Mouse (Mus musculus) embryonic facial prominence, embryonic 15.5 days (tissue): ENCODE data around the gene Olfr401. TPM values are rescaled to one million over a fixed set of nuclear protein-coding genes. Genes with fewer than 3 reads are reported as not detected.
"Not testable (repeated sequence)": the region's sequence is repeated elsewhere in the genome, so short reads cannot be mapped to it uniquely, and the experiment has no call there.

Experiments used
- ATAC-seq: fragments of 200-750 bp; cut with Nextera tagmentation; 2 replicates; pipeline ENCODE4 v1.8.0; 2017; ENCODE audit warnings: low read depth, moderate TSS enrichment; ENCODE audit not compliant: insufficient number of reproducible peaks, low FRiP score, low TSS enrichment
- H3K27ac ChIP-seq: fragments of 300-500 bp; sonication (generic); replicated peaks from 2 replicates; pipeline ENCODE4 v1.5.1; 2015; ENCODE audit warnings: mild to moderate bottlenecking, inconsistent platforms
- H3K27me3 ChIP-seq: fragments of 300-500 bp; sonication (generic); 2 replicates; pipeline ENCODE4 v1.6.1; 2015; ENCODE audit warnings: inconsistent platforms
- H3K36me3 ChIP-seq: fragments of 300-500 bp; sonication (generic); 2 replicates; pipeline ENCODE4 v1.6.1; 2015; ENCODE audit warnings: mild to moderate bottlenecking, inconsistent platforms
- H3K4me1 ChIP-seq: fragments of 300-500 bp; sonication (generic); 2 replicates; pipeline ENCODE4 v1.6.1; 2015; ENCODE audit warnings: inconsistent platforms
- H3K4me2 ChIP-seq: fragments of 300-500 bp; sonication (generic); replicated peaks from 2 replicates; pipeline ENCODE4 v1.6.1; 2015; ENCODE audit warnings: mild to moderate bottlenecking, inconsistent platforms
- H3K4me3 ChIP-seq: fragments of 300-500 bp; sonication (generic); replicated peaks from 2 replicates; pipeline ENCODE4 v1.5.1; 2015; ENCODE audit warnings: mild to moderate bottlenecking, inconsistent platforms
- H3K9ac ChIP-seq: fragments of 300-500 bp; sonication (generic); 2 replicates; pipeline ENCODE4 v1.6.1; 2015; ENCODE audit warnings: inconsistent platforms
- H3K9me3 ChIP-seq: fragments of 300-500 bp; sonication (generic); replicated peaks from 2 replicates; pipeline ENCODE4 v1.6.1; 2016; ENCODE audit warnings: inconsistent platforms
- WGBS: fragments of 180-500 bp; shearing (Covaris S2); methylation state at CpG from one replicate; pipeline ENCODE4 v1.1.7; 2015; 5-methylcytosine and 5-hydroxymethylcytosine counted together
- polyA plus RNA-seq: library from polyadenylated mRNA; unstranded; fragments of >200 nt; fragmentation: Nextera tagmentation; extraction: Ambion mirVana; gene quantifications from 2 replicates; pipeline ENCODE4 v1.2.1, GENCODE M21; 2015

Olfr401 gene
- polyA plus RNA-seq, result not detected in 2 replicates

GRCm38 (mm10) chr11:74113412-74113811, at the start of gene Olfr401:
Gene Olfr401 (plus strand): TSS chr11:74113712.
- H3K9ac ChIP-seq, result no peak within 1 kb of the TSS
- 0 out of 2 replicates have a peak, but pooled peaks cover 3% of the 10 kb centered on the region for H3K9me3 ChIP-seq
- H3K4me2 ChIP-seq, result no peak within 1 kb of the TSS
- no peaks in the 10 kb centered on the region for H3K27me3 ChIP-seq
- H3K4me1 ChIP-seq, result no peaks in the 10 kb centered on the region
- no peak within 1 kb of the TSS for H3K27ac ChIP-seq
- no peak within 1 kb of the TSS for H3K4me3 ChIP-seq
- ATAC-seq, result no peak
- H3K36me3 ChIP-seq, result no peaks in the 10 kb centered on the region

- 97% methylated on average over 1 of the region's 1 CpGs for WGBS
- H3K4me2 ChIP-seq, result no peak within 1 kb of the TSS
- H3K4me1 ChIP-seq, result no peaks in the 10 kb centered on the region
- no peak within 1 kb of the TSS for H3K27ac ChIP-seq
- H3K9ac ChIP-seq, result no peak within 1 kb of the TSS
- H3K9me3 ChIP-seq, result no peaks in the 10 kb centered on the region
- H3K36me3 ChIP-seq, result no peaks in the 10 kb centered on the region
- no peak within 1 kb of the TSS for H3K4me3 ChIP-seq
- no peaks in the 10 kb centered on the region for H3K27me3 ChIP-seq
- ATAC-seq, result no peak
These were observed 43.9 kb upstream of the Olfr401 start, which contains the start of gene Zfp616 for GRCm38 (mm10) chr11:74069655-74070054. Gene Zfp616 (plus strand): TSS chr11:74069955.

GRCm38 (mm10) chr11:74100724-74101123, 12.8 kb upstream of the Olfr401 start:
- Histone ChIP-seq H3K27me3 (no peaks in the 10 kb centered on the region), H3K4me1 (no peaks in the 10 kb centered on the region), H3K9me3 (no peaks in the 10 kb centered on the region), H3K36me3 (no peaks in the 10 kb centered on the region), H3K4me2 (no peak overlapping the region), H3K27ac (no peak overlapping the region), H3K9ac (no peak overlapping the region), H3K4me3 (no peak overlapping the region)
- WGBS, result 72% methylated on average over 2 of the region's 2 CpGs
- no peak for ATAC-seq

- 42% methylated on average over 2 of the region's 2 CpGs for WGBS
- no peaks in the 10 kb centered on the region for H3K27me3 ChIP-seq
- no peak overlapping the region for H3K9ac ChIP-seq
- H3K27ac ChIP-seq, result no peak overlapping the region
- H3K4me1 ChIP-seq, result no peaks in the 10 kb centered on the region
- no peak for ATAC-seq
- H3K9me3 ChIP-seq, result no peaks in the 10 kb centered on the region
- H3K36me3 ChIP-seq, result no peaks in the 10 kb centered on the region
- H3K4me3 ChIP-seq, result no peak overlapping the region
- no peak overlapping the region for H3K4me2 ChIP-seq
These were observed 12.0 kb upstream of the Olfr401 start for GRCm38 (mm10) chr11:74101507-74101906.

GRCm38 (mm10) chr11:74105066-74105465, 8.4 kb upstream of the Olfr401 start:
- WGBS, result 24% methylated on average over 5 of the region's 5 CpGs
- 0 out of 2 replicates have a peak, but pooled peaks cover 5% of the 10 kb centered on the region for H3K9me3 ChIP-seq

GRCm38 (mm10) chr11:74140001-74140400, 26.5 kb downstream of the Olfr401 start:
- H3K9me3 ChIP-seq, H3K4me2 ChIP-seq, ATAC-seq, H3K4me3 ChIP-seq, H3K27ac ChIP-seq, H3K4me1 ChIP-seq, H3K9ac ChIP-seq, H3K36me3 ChIP-seq, H3K27me3 ChIP-seq: not testable (repeated sequence)
- 33% methylated on average over 1 of the region's 1 CpGs for WGBS

More at GRCm38 (mm10) chr11:74105066-74105465, 8.4 kb upstream of the Olfr401 start:
- no peak overlapping the region for H3K4me3 ChIP-seq
- no peaks in the 10 kb centered on the region for H3K27me3 ChIP-seq
- H3K4me1 ChIP-seq, result no peaks in the 10 kb centered on the region
- no peaks in the 10 kb centered on the region for H3K36me3 ChIP-seq
- H3K4me2 ChIP-seq, result no peak overlapping the region
- H3K9ac ChIP-seq, result no peak overlapping the region
- no peak overlapping the region for H3K27ac ChIP-seq
- no peak for ATAC-seq

- Histone ChIP-seq H3K9me3 (peaks cover 4% of the 10 kb centered on the region; the same call in 1 of the 2 replicates), H3K27ac (no peak overlapping the region), H3K9ac (no peak overlapping the region), H3K4me2 (no peak overlapping the region), H3K36me3 (no peaks in the 10 kb centered on the region), H3K27me3 (no peaks in the 10 kb centered on the region), H3K4me3 (no peak overlapping the region), H3K4me1 (no peaks in the 10 kb centered on the region)
- ATAC-seq, result no peak
These were observed 32.4 kb downstream of the Olfr401 start for GRCm38 (mm10) chr11:74145866-74146265.

GRCm38 (mm10) chr11:74153229-74153628, 39.7 kb downstream of the Olfr401 start, which contains the start of gene Olfr402:
Gene Olfr402 (plus strand): TSS chr11:74153529.
- Histone ChIP-seq H3K9me3 (no peaks in the 10 kb centered on the region; the same call in 1 of the 2 replicates), H3K4me3 (no peak within 1 kb of the TSS), H3K27me3 (no peaks in the 10 kb centered on the region), H3K36me3 (no peaks in the 10 kb centered on the region), H3K4me2 (no peak within 1 kb of the TSS), H3K9ac (no peak within 1 kb of the TSS), H3K4me1 (no peaks in the 10 kb centered on the region), H3K27ac (no peak within 1 kb of the TSS)
- WGBS, result 55% methylated on average over 3 of the region's 3 CpGs
- no peak for ATAC-seq

GRCm38 (mm10) chr11:74168771-74169170, 55.3 kb downstream of the Olfr401 start:
- no peak for ATAC-seq
- Histone ChIP-seq H3K4me2 (no peak overlapping the region), H3K27ac (no peak overlapping the region), H3K4me1 (no peaks in the 10 kb centered on the region), H3K9me3 (no peaks in the 10 kb centered on the region), H3K27me3 (no peaks in the 10 kb centered on the region), H3K9ac (no peak overlapping the region), H3K36me3 (no peaks in the 10 kb centered on the region), H3K4me3 (no peak overlapping the region)

Other genes with a start within 250 kb of the Olfr401 start
- not detected in 2 replicates for gene Olfr394, start 222.9 kb upstream of the Olfr401 start, polyA plus RNA-seq
- 0.29 TPM in 1 of 2 replicates, not detected in the other for gene Olfr395, start 204.4 kb upstream of the Olfr401 start, polyA plus RNA-seq
- 0.11 and 0.44 TPM in 2 replicates for gene Olfr23, start 177.0 kb upstream of the Olfr401 start, polyA plus RNA-seq
- gene Olfr397, start 152.9 kb upstream of the Olfr401 start, polyA plus RNA-seq, result 0.04 TPM in 1 of 2 replicates, not detected in the other
- gene Olfr398, start 123.3 kb upstream of the Olfr401 start, polyA plus RNA-seq, result not detected in 2 replicates
- 0.13 and 0.24 TPM in 2 replicates for gene Olfr139, start 57.2 kb upstream of the Olfr401 start, polyA plus RNA-seq
- 0.18 and 0.57 TPM in 2 replicates for gene Olfr399, start 57.1 kb upstream of the Olfr401 start, polyA plus RNA-seq
- gene Zfp616, start 43.8 kb upstream of the Olfr401 start, polyA plus RNA-seq, result not detected in 2 replicates
- gene Olfr402, start 39.8 kb downstream of the Olfr401 start, polyA plus RNA-seq, result 0.05 TPM in 1 of 2 replicates, not detected in the other
- gene Olfr403, start 72.5 kb downstream of the Olfr401 start, polyA plus RNA-seq, result not detected in 2 replicates
- not detected in 2 replicates for gene Olfr43, start 97.7 kb downstream of the Olfr401 start, polyA plus RNA-seq
- gene Olfr406, start 146.1 kb downstream of the Olfr401 start, polyA plus RNA-seq, result not detected in 2 replicates
- 0.12 TPM in 1 of 2 replicates, not detected in the other for gene Olfr59, start 170.0 kb downstream of the Olfr401 start, polyA plus RNA-seq
- gene Olfr410, start 224.3 kb downstream of the Olfr401 start, polyA plus RNA-seq, result 0.11 and 0.12 TPM in 2 replicates
- 0.30 and 0.51 TPM in 2 replicates for gene Olfr411, start 238.9 kb downstream of the Olfr401 start, polyA plus RNA-seq
- not detected in 2 replicates for gene Olfr412, start 248.4 kb downstream of the Olfr401 start, polyA plus RNA-seq